Mouse (Mus musculus) hindbrain, embryonic 10.5 days (tissue): ENCODE results near the gene Adm. TPM values are rescaled to one million over a fixed set of nuclear protein-coding genes. Genes with fewer than 3 reads are reported as not detected.
"Not testable (repeated sequence)": the region's sequence is repeated elsewhere in the genome, so short reads cannot be mapped to it uniquely, and the experiment has no call there.

Experiments
- DNase-seq: peaks from one replicate; pipeline ENCODE4 v3.0.0-alpha.2; 2017; ENCODE audit warnings: low spot score
- H3K27ac ChIP-seq: fragments of 300-500 bp; sonication (generic); 2 replicates; pipeline ENCODE4 v1.5.1; 2016; ENCODE audit warnings: mild to moderate bottlenecking, moderate library complexity
- H3K27me3 ChIP-seq: fragments of 300-500 bp; sonication (generic); 2 replicates; pipeline ENCODE4 v1.6.1; 2016; ENCODE audit warnings: mild to moderate bottlenecking; ENCODE audit not compliant: poor library complexity, insufficient read depth, severe bottlenecking
- H3K36me3 ChIP-seq: fragments of 300-500 bp; sonication (generic); 2 replicates; pipeline ENCODE4 v1.6.1; 2016; ENCODE audit warnings: mild to moderate bottlenecking, moderate library complexity
- H3K4me1 ChIP-seq: fragments of 300-500 bp; sonication (generic); replicated peaks from 2 replicates; pipeline ENCODE4 v1.6.1; 2016; ENCODE audit warnings: mild to moderate bottlenecking
- H3K4me3 ChIP-seq: fragments of 300-500 bp; sonication (generic); 2 replicates; pipeline ENCODE4 v1.5.1; 2016; ENCODE audit warnings: mild to moderate bottlenecking, moderate library complexity
- H3K9me3 ChIP-seq: fragments of 300-500 bp; sonication (generic); 2 replicates; pipeline ENCODE4 v1.6.1; 2016; ENCODE audit warnings: mild to moderate bottlenecking, moderate library complexity
- WGBS: fragments of 180-500 bp; shearing (Covaris S2); methylation state at CpG from one replicate; pipeline ENCODE4 v1.1.7; 2016; 5-methylcytosine and 5-hydroxymethylcytosine counted together
- polyA plus RNA-seq: library from polyadenylated mRNA; unstranded; fragments of >200 nt; fragmentation: Nextera tagmentation; extraction: Ambion mirVana; gene quantifications from 2 replicates; pipeline ENCODE4 v1.2.1, GENCODE M21; 2016

Gene Adm
- 5.9 and 6.8 TPM in 2 replicates for polyA plus RNA-seq

- H3K27ac ChIP-seq: peak within 1 kb of the TSS; percentile 74; the same call in 1 of the 2 replicates
- no peaks in the 10 kb centered on the region for H3K36me3 ChIP-seq
- peak within 1 kb of the TSS; percentile 58 for H3K4me3 ChIP-seq
- H3K9me3 ChIP-seq: no peaks in the 10 kb centered on the region
- WGBS: 2% methylated on average over 30 of the region's 30 CpGs
- peaks cover 57% of the 10 kb centered on the region for H3K4me1 ChIP-seq
- peak; percentile 74 for DNase-seq
- peaks cover 89% of the 10 kb centered on the region for H3K27me3 ChIP-seq
These were observed at the start of gene Adm for GRCm38 (mm10) chr7:110627486-110628272. Adm (plus strand) TSS chr7:110627661.

GRCm38 (mm10) chr7:110583705-110584104 lies 43.8 kb upstream of the Adm start:
- DNase-seq: no peak
- H3K4me1 ChIP-seq: no peaks in the 10 kb centered on the region
- no peaks in the 10 kb centered on the region for H3K36me3 ChIP-seq
- H3K27ac ChIP-seq: no peak overlapping the region
- no peak overlapping the region for H3K4me3 ChIP-seq
- 92% methylated on average over 3 of the region's 3 CpGs for WGBS
- H3K27me3 ChIP-seq: no peaks in the 10 kb centered on the region
- H3K9me3 ChIP-seq: no peaks in the 10 kb centered on the region

- Histone ChIP-seq H3K4me3 (no peak overlapping the region), H3K36me3 (no peaks in the 10 kb centered on the region), H3K4me1 (no peaks in the 10 kb centered on the region), H3K27ac (no peak overlapping the region), H3K9me3 (no peaks in the 10 kb centered on the region), H3K27me3 (no peaks in the 10 kb centered on the region)
- DNase-seq: no peak
- WGBS: 67% methylated on average over 2 of the region's 2 CpGs
These were observed 43.3 kb upstream of the Adm start for GRCm38 (mm10) chr7:110584159-110584558.

- Histone ChIP-seq H3K4me1 (no peaks in the 10 kb centered on the region), H3K36me3 (no peaks in the 10 kb centered on the region), H3K27me3 (no peaks in the 10 kb centered on the region), H3K4me3 (no peak overlapping the region), H3K27ac (no peak overlapping the region), H3K9me3 (no peaks in the 10 kb centered on the region)
- DNase-seq: no peak
- WGBS: 83% methylated on average over 2 of the region's 2 CpGs
These were observed 42.2 kb upstream of the Adm start for GRCm38 (mm10) chr7:110585250-110585649.

GRCm38 (mm10) chr7:110587721-110588120 lies 39.7 kb upstream of the Adm start:
- Histone ChIP-seq H3K4me1 (no peaks in the 10 kb centered on the region), H3K9me3 (no peaks in the 10 kb centered on the region), H3K36me3 (no peaks in the 10 kb centered on the region), H3K27ac (no peak overlapping the region), H3K4me3 (no peak overlapping the region), H3K27me3 (no peaks in the 10 kb centered on the region)
- 93% methylated on average over 1 of the region's 1 CpGs for WGBS
- DNase-seq: no peak

GRCm38 (mm10) chr7:110593991-110594390 lies 33.5 kb upstream of the Adm start:
- H3K27ac ChIP-seq, H3K4me3 ChIP-seq, DNase-seq, H3K36me3 ChIP-seq, H3K4me1 ChIP-seq, H3K9me3 ChIP-seq, H3K27me3 ChIP-seq: not testable (repeated sequence)
- WGBS: 96% methylated on average over 3 of the region's 3 CpGs

GRCm38 (mm10) chr7:110597141-110597540 lies 30.3 kb upstream of the Adm start:
- WGBS: 92% methylated on average over 1 of the region's 1 CpGs
- no peak overlapping the region for H3K4me3 ChIP-seq
- H3K4me1 ChIP-seq: no peaks in the 10 kb centered on the region
- no peaks in the 10 kb centered on the region for H3K27me3 ChIP-seq
- peaks cover 3% of the 10 kb centered on the region; the same call in 1 of the 2 replicates for H3K9me3 ChIP-seq
- H3K36me3 ChIP-seq: peaks cover 10% of the 10 kb centered on the region
- H3K27ac ChIP-seq: no peak overlapping the region
- no peak for DNase-seq

GRCm38 (mm10) chr7:110605476-110605875 lies 22.0 kb upstream of the Adm start:
- no peak overlapping the region for H3K27ac ChIP-seq
- peaks cover 3% of the 10 kb centered on the region; the same call in 1 of the 2 replicates for H3K36me3 ChIP-seq
- H3K9me3 ChIP-seq: peaks cover 4% of the 10 kb centered on the region; the same call in 1 of the 2 replicates
- H3K27me3 ChIP-seq: no peaks in the 10 kb centered on the region
- DNase-seq: no peak
- WGBS: 82% methylated on average over 4 of the region's 4 CpGs
- H3K4me1 ChIP-seq: no peaks in the 10 kb centered on the region; the same call in 1 of the 2 replicates
- H3K4me3 ChIP-seq: no peak overlapping the region

GRCm38 (mm10) chr7:110606906-110607305 lies 20.6 kb upstream of the Adm start:
- Histone ChIP-seq H3K4me3 (no peak overlapping the region), H3K27me3 (no peaks in the 10 kb centered on the region), H3K9me3 (peaks cover 4% of the 10 kb centered on the region; the same call in 1 of the 2 replicates), H3K36me3 (peaks cover 3% of the 10 kb centered on the region; the same call in 1 of the 2 replicates), H3K4me1 (no peaks in the 10 kb centered on the region; the same call in 1 of the 2 replicates), H3K27ac (no peak overlapping the region)
- no peak for DNase-seq
- WGBS: 96% methylated on average over 1 of the region's 1 CpGs

GRCm38 (mm10) chr7:110613381-110614132 lies 13.9 kb upstream of the Adm start:
- H3K27me3 ChIP-seq: peaks cover 19% of the 10 kb centered on the region
- WGBS: 5% methylated on average over 17 of the region's 17 CpGs
- H3K27ac ChIP-seq: peak overlapping the region; percentile 99
- no peak for DNase-seq
- no peaks in the 10 kb centered on the region for H3K36me3 ChIP-seq
- H3K4me3 ChIP-seq: peak overlapping the region; percentile 91
- no peaks in the 10 kb centered on the region for H3K9me3 ChIP-seq
- H3K4me1 ChIP-seq: peaks cover 18% of the 10 kb centered on the region

- under 1% methylated on average over 126 of the region's 127 CpGs for WGBS
- Histone ChIP-seq H3K4me1 (peaks cover 18% of the 10 kb centered on the region), H3K36me3 (no peaks in the 10 kb centered on the region), H3K9me3 (no peaks in the 10 kb centered on the region), H3K27me3 (peaks cover 19% of the 10 kb centered on the region), H3K4me3 (peak within 1 kb of the TSS; percentile 91), H3K27ac (peak within 1 kb of the TSS; percentile 99)
- peak; percentile 93 for DNase-seq
These were observed 13.1 kb upstream of the Adm start, which contains the start of gene Sbf2 for GRCm38 (mm10) chr7:110614133-110615063. Sbf2 (minus strand) TSS chr7:110614922.

GRCm38 (mm10) chr7:110615151-110615631 lies 12.3 kb upstream of the Adm start:
- Histone ChIP-seq H3K4me1 (peaks cover 18% of the 10 kb centered on the region), H3K36me3 (no peaks in the 10 kb centered on the region), H3K9me3 (no peaks in the 10 kb centered on the region), H3K4me3 (peak overlapping the region; percentile 91), H3K27me3 (peaks cover 24% of the 10 kb centered on the region), H3K27ac (peak overlapping the region; percentile 99)
- WGBS: under 1% methylated on average over 20 of the region's 20 CpGs
- no peak for DNase-seq
